20 mouse cellular contexts compared by ENCODE assay signal in genomic region chr13:43805159-43805758, GRCm38 (mm10). TPM values are rescaled to one million over a fixed set of nuclear protein-coding genes. Genes with fewer than 3 reads are reported as not detected.
DNase-seq lines count a peak whose midpoint lies in the region; TF ChIP-seq lines count a peak whose summit lies in the region.
"Had no signal": no experiment of that assay in that cellular context is flagged by ENCODE, and none has a peak within 500 bp of the region (broad histone marks: within the 10 kb centered on the region; RNA-seq: fewer than 3 reads in every experiment).

No protein-coding gene starts in this region.

- no peak for TF ChIP-seq CTCF in CH12.LX (conservative IDR thresholded peaks at IDR 0.05 in 1 of 2, IDR thresholded peaks at IDR 0.05 in 1 of 2; ENCODE audit: low read depth in 2 of 2, low read length in 2 of 2)

- no peaks in the 10 kb centered on the region for H3K27me3 ChIP-seq in CH12.LX (replicated peaks)
- H3K27me3 ChIP-seq: embryonic facial prominence, embryonic 12.5 days had no signal

- H3K79me2 ChIP-seq in CH12.LX (replicated peaks; ENCODE audit: control insufficient read depth, extremely low read depth, insufficient read depth, poor library complexity, severe bottlenecking), result peaks cover 8% of the 10 kb centered on the region

- H3K27ac ChIP-seq in CH12.LX (ENCODE audit: insufficient read depth, low read depth), result no peak overlapping the region
- H3K27ac ChIP-seq: embryonic facial prominence, embryonic 10.5 days; embryonic facial prominence, embryonic 12.5 days; forebrain, embryonic 13.5 days; forebrain, embryonic 15.5 days had no signal

- no peaks in the 10 kb centered on the region for H3K9me3 ChIP-seq in CH12.LX (replicated peaks; ENCODE audit: low read length)
- H3K9me3 ChIP-seq: embryonic facial prominence, embryonic 10.5 days; forebrain, embryonic 13.5 days; forebrain, embryonic 15.5 days had no signal

- no peak overlapping the region for H3K4me2 ChIP-seq in CH12.LX (ENCODE audit: insufficient read depth, low read depth, poor library complexity, severe bottlenecking)
- H3K4me2 ChIP-seq: embryonic facial prominence, embryonic 12.5 days; forebrain, embryonic 13.5 days; forebrain, embryonic 15.5 days had no signal

- H3K4me3 ChIP-seq in CH12.LX (replicated peaks in 1 of 3; ENCODE audit: low read depth in 2 of 3, low read length in 2 of 3, poor library complexity in 1 of 3), result no peak overlapping the region
- H3K4me3 ChIP-seq: embryonic facial prominence, embryonic 10.5 days; embryonic facial prominence, embryonic 12.5 days; forebrain, embryonic 13.5 days; forebrain, embryonic 15.5 days had no signal

- dilution Hi-C loops in CH12.LX (cut with MboI; ENCODE audit: extremely low pct_ligation_motif_present, extremely low pct_unique_long_range_greater_than_20kb, low sequenced_read_pairs), result no loop called here

- DNase-seq in heart, adult 11 months, result peak; percentile 85
- no peak for DNase-seq in heart, adult 18-20 months
- peak; percentile 33 to 37 for DNase-seq in spleen, postnatal 36 days (ENCODE audit: low spot score in 2 of 2)
- no peak for DNase-seq in spleen, postnatal 14 days (ENCODE audit: low spot score in 2 of 2)
- peak; percentile 61 for DNase-seq in CH12.LX (ENCODE audit: extremely low read depth)
- DNase-seq in retina, embryonic 14.5 days (ENCODE audit: low spot score), result no peak
- DNase-seq: adrenal gland, adult 2 months; adrenal gland, postnatal 10 days; adrenal gland, postnatal 36 days; cerebellum, adult 11-12 months; cerebellum, adult 2 months; cerebellum, adult 9-10 months; cerebellum, postnatal 10 days; cerebellum, postnatal 25 days; forebrain, postnatal 0 days had no signal

- peaks cover 17 to 68% of the 10 kb centered on the region in 2 experiments for H3K4me1 ChIP-seq in CH12.LX (ENCODE audit: control insufficient read depth in 1 of 2, insufficient read depth in 2 of 2)

- in situ Hi-C loops in CH12.LX (cut with MboI; ENCODE audit: low pct_ligation_motif_present, low pct_unique_long_range_greater_than_20kb, low sequenced_read_pairs), result no loop called here

- TF ChIP-seq RAD21 in CH12.LX (IDR thresholded peaks at IDR 0.05; ENCODE audit: low read depth, low read length), result no peak

- no peak overlapping the region for H3K9ac ChIP-seq in CH12.LX (ENCODE audit: insufficient read depth, low read depth)
- H3K9ac ChIP-seq: embryonic facial prominence, embryonic 12.5 days; forebrain, embryonic 13.5 days; forebrain, embryonic 15.5 days; forebrain, postnatal 0 days had no signal

- no peak for TF ChIP-seq EP300 in CH12.LX (IDR thresholded peaks at IDR 0.05; ENCODE audit: low read length)

- no peak; the same call in 1 of the 2 replicates for TF ChIP-seq POLR2A in CH12.LX (IDR thresholded peaks at IDR 0.05; ENCODE audit: low read depth, low read length)

- peaks cover 42 to 55% of the 10 kb centered on the region in 2 experiments for H3K36me3 ChIP-seq in CH12.LX (replicated peaks in 1 of 2; ENCODE audit: control insufficient read depth in 1 of 2, insufficient read depth in 1 of 2, low read length in 1 of 2)
- H3K36me3 ChIP-seq: embryonic facial prominence, embryonic 10.5 days; embryonic facial prominence, embryonic 12.5 days; forebrain, embryonic 15.5 days had no signal

TF ChIP-seq in CH12.LX, 34 proteins besides CTCF, POLR2A, EP300 and RAD21:
- TF ChIP-seq JUN (IDR thresholded peaks at IDR 0.05; ENCODE audit: insufficient read depth, low read depth, low read length) (no peak), TBP (conservative IDR thresholded peaks at IDR 0.05; ENCODE audit: low read depth, low read length) (0 out of 2 replicates have a peak, but pooled peaks have one; percentile 30), CHD2 (IDR thresholded peaks at IDR 0.05; ENCODE audit: low read length) (peak; percentile 10; the same call in 1 of the 2 replicates), ZC3H11A (IDR thresholded peaks at IDR 0.05; ENCODE audit: low read depth, low read length) (no peak), KAT2A (IDR thresholded peaks at IDR 0.05; ENCODE audit: insufficient replicate concordance, low read length) (no peak), ELF1 (IDR thresholded peaks at IDR 0.05; ENCODE audit: low read depth, low read length) (no peak), POLR2AphosphoS2 (IDR thresholded peaks at IDR 0.05; ENCODE audit: low read depth, low read length) (peak; percentile 92), ZMIZ1 (IDR thresholded peaks at IDR 0.05; ENCODE audit: low read depth, low read length) (peak; percentile 71; the same call in 1 of the 2 replicates), HCFC1 (IDR thresholded peaks at IDR 0.05; ENCODE audit: low read depth, low read length) (no peak), NELFE (IDR thresholded peaks at IDR 0.05; ENCODE audit: low read depth, low read length) (no peak), JUND (conservative IDR thresholded peaks at IDR 0.05; ENCODE audit: low read depth, low read length) (no peak)

RNA-seq across cellular contexts. Expression of gene Cd83, which starts 20.7 kb away (rescaled TPM):
- total RNA-seq in heart, adult 18-20 months (2021), result 1 to 10 TPM; 2.3 to 3.5 TPM
- total RNA-seq in CH12.LX (2012; rRNA removed), result 103 and 129 TPM in 2 replicates
- 298 and 307 TPM in 2 replicates for total RNA-seq in CH12.LX (2014; rRNA removed)
- polyA plus RNA-seq in CH12.LX (2012; ENCODE audit: insufficient read length, low read depth), result 106 and 109 TPM in 2 replicates
- total RNA-seq: MEL had no signal

Comparison
In these comparisons a context has a peak if more than half of its experiments do, and no peak if none do; other contexts are left out.
1. DNase-seq: peak in heart, adult 11 months (single experiment), spleen, postnatal 36 days (2 of 2) and CH12.LX (single experiment); none in heart, adult 18-20 months (0 of 2), spleen, postnatal 14 days (0 of 2) and retina, embryonic 14.5 days (single experiment).
2. RNA of gene Cd83, which starts 20.7 kb away (total RNA-seq): 103 to 307 TPM in CH12.LX; 2.3 to 3.5 TPM in heart, adult 18-20 months; every median in the first group is over 10 times any median in the second.